Mouse (Mus musculus) MEL (cell line): ENCODE measurements around the gene Gcc2. TPM values are rescaled to one million over a fixed set of nuclear protein-coding genes. Genes with fewer than 3 reads are reported as not detected.

Experiments used
- DNase-seq: peaks from one replicate; pipeline ENCODE4 v3.0.0; 2011; ENCODE audit warnings: low read depth, low spot score
- H3K27ac ChIP-seq: 2 replicates; pipeline ENCODE4 v1.5.1; 2012; ENCODE audit warnings: low read depth, mild to moderate bottlenecking, control low read depth, low read length, moderate library complexity; ENCODE audit not compliant: control insufficient read depth
- H3K27me3 ChIP-seq, 2 experiments: fragments of 150-350 bp in 1 of 2; sonication (generic) in 1 of 2; 2 replicates each; pipeline ENCODE4 v1.6.1; 2012; ENCODE audit warnings: low read length in 2 of 2, mild to moderate bottlenecking in 2 of 2, improper control_type of control experiment in 1 of 2, moderate library complexity in 1 of 2; ENCODE audit not compliant: insufficient read depth in 2 of 2, control insufficient read depth in 1 of 2
- H3K36me3 ChIP-seq, 2 experiments: 2 replicates each; pipeline ENCODE4 v1.6.1; 2012 to 2014; ENCODE audit warnings: low read length in 2 of 2, improper control_type of control experiment in 1 of 2, inconsistent platforms in 1 of 2, mild to moderate bottlenecking in 1 of 2; ENCODE audit not compliant: insufficient read depth in 2 of 2, control insufficient read depth in 1 of 2
- H3K4me1 ChIP-seq, 2 experiments: fragments of 150-350 bp in 1 of 2; sonication (generic) in 1 of 2; 2 replicates each; pipeline ENCODE4 v1.6.1; 2012; ENCODE audit warnings: low read length in 2 of 2, improper control_type of control experiment in 1 of 2, mild to moderate bottlenecking in 1 of 2; ENCODE audit not compliant: insufficient read depth in 2 of 2, control insufficient read depth in 1 of 2
- H3K4me3 ChIP-seq, 2 experiments: fragments of 150-350 bp in 1 of 2; sonication (generic) in 1 of 2; 2 replicates each; pipeline ENCODE4 v1.5.1; 2012; ENCODE audit warnings: low read depth in 2 of 2, low read length in 2 of 2, mild to moderate bottlenecking in 2 of 2, moderate library complexity in 2 of 2, control low read depth in 1 of 2, improper control_type of control experiment in 1 of 2; ENCODE audit not compliant: control insufficient read depth in 1 of 2, insufficient read depth in 1 of 2
- H3K79me2 ChIP-seq: 2 replicates; pipeline ENCODE4 v1.6.1; 2012; ENCODE audit warnings: mild to moderate bottlenecking, low read length, moderate library complexity; ENCODE audit not compliant: control insufficient read depth, poor library complexity, insufficient read depth
- H3K9ac ChIP-seq: 2 replicates; pipeline ENCODE4 v1.6.1; 2012; ENCODE audit warnings: low read depth, mild to moderate bottlenecking, control low read depth, low read length, moderate library complexity; ENCODE audit not compliant: control insufficient read depth, poor library complexity, severe bottlenecking
- H3K9me3 ChIP-seq: fragments of 150-350 bp; sonication (generic); replicated peaks from 2 replicates; pipeline ENCODE4 v1.6.1; 2012; ENCODE audit warnings: mild to moderate bottlenecking, low read length, improper control_type of control experiment, moderate library complexity; ENCODE audit not compliant: insufficient read depth
- BHLHE40 ChIP-seq: IDR thresholded peaks from 2 replicates; pipeline ENCODE4 v1.6.1; 2012; ENCODE audit warnings: low read depth, mild to moderate bottlenecking, inconsistent platforms, low read length, improper control_type of control experiment, borderline replicate concordance
- CHD2 ChIP-seq: IDR thresholded peaks from 2 replicates; pipeline ENCODE4 v1.6.1; 2011; ENCODE audit warnings: low read length, improper control_type of control experiment
- E2F4 ChIP-seq: IDR thresholded peaks from 2 replicates; pipeline ENCODE4 v1.6.1; 2011; ENCODE audit warnings: low read depth, low read length, improper control_type of control experiment, borderline replicate concordance
- EP300 ChIP-seq, 2 experiments: IDR thresholded peaks; 2 replicates each; pipeline ENCODE4 v1.6.1; 2011; ENCODE audit warnings: improper control_type of control experiment in 2 of 2, low read length in 2 of 2, low read depth in 1 of 2, mild to moderate bottlenecking in 1 of 2
- ETS1 ChIP-seq: IDR thresholded peaks from 2 replicates; pipeline ENCODE4 v1.6.1; 2012; ENCODE audit warnings: low read depth, mild to moderate bottlenecking, inconsistent platforms, low read length, improper control_type of control experiment, moderate library complexity
- GATA1 ChIP-seq: IDR thresholded peaks from 2 replicates; pipeline ENCODE4 v1.6.1; 2011; ENCODE audit warnings: low read depth, low read length, improper control_type of control experiment
- JUND ChIP-seq: IDR thresholded peaks from 2 replicates; pipeline ENCODE4 v1.6.1; 2011; ENCODE audit warnings: low read depth, mild to moderate bottlenecking, improper control_type of control experiment, low read length
- KAT2A ChIP-seq: conservative IDR thresholded peaks from 2 replicates; pipeline ENCODE4 v1.6.1; 2012; ENCODE audit warnings: low read depth, low read length, improper control_type of control experiment, inconsistent platforms
- MAFK ChIP-seq: IDR thresholded peaks from 2 replicates; pipeline ENCODE4 v1.6.1; 2011; ENCODE audit warnings: low read depth, mild to moderate bottlenecking, low read length, improper control_type of control experiment, borderline replicate concordance
- MEF2A ChIP-seq: IDR thresholded peaks from 2 replicates; pipeline ENCODE4 v1.6.1; 2014; ENCODE audit warnings: low read depth, mild to moderate bottlenecking, inconsistent platforms, low read length, improper control_type of control experiment; ENCODE audit not compliant: poor library complexity, insufficient replicate concordance, severe bottlenecking; ENCODE audit errors: extremely low read depth
- MYB ChIP-seq: IDR thresholded peaks from 2 replicates; pipeline ENCODE4 v1.6.1; 2011; ENCODE audit warnings: mild to moderate bottlenecking, low read depth, low read length, improper control_type of control experiment
- MYC ChIP-seq: IDR thresholded peaks from 2 replicates; pipeline ENCODE4 v1.6.1; 2011; ENCODE audit warnings: low read depth, mild to moderate bottlenecking, low read length, improper control_type of control experiment, moderate library complexity
- NRF1 ChIP-seq: IDR thresholded peaks from 2 replicates; pipeline ENCODE4 v1.6.1; 2014; ENCODE audit warnings: low read depth, mild to moderate bottlenecking, inconsistent platforms, low read length, improper control_type of control experiment, moderate library complexity; ENCODE audit not compliant: poor library complexity, insufficient read depth, severe bottlenecking
- POLR2A ChIP-seq, 2 experiments: IDR thresholded peaks; 2 replicates each; pipeline ENCODE4 v1.6.1; 2011 to 2012; ENCODE audit warnings: low read length in 2 of 2, mild to moderate bottlenecking in 2 of 2, control low read depth in 1 of 2, improper control_type of control experiment in 1 of 2, low read depth in 1 of 2, moderate library complexity in 1 of 2; ENCODE audit not compliant: control insufficient read depth in 1 of 2, insufficient read depth in 1 of 2, poor library complexity in 1 of 2
- POLR2AphosphoS5 ChIP-seq: IDR thresholded peaks from 2 replicates; pipeline ENCODE4 v1.6.1; 2012; ENCODE audit warnings: low read depth, borderline replicate concordance, mild to moderate bottlenecking, inconsistent platforms, low read length, moderate library complexity, mixed read lengths
- RAD21 ChIP-seq: IDR thresholded peaks from 2 replicates; pipeline ENCODE4 v1.6.1; 2011; ENCODE audit warnings: mild to moderate bottlenecking, low read depth, low read length, improper control_type of control experiment
- RCOR1 ChIP-seq: IDR thresholded peaks from 2 replicates; pipeline ENCODE4 v1.6.1; 2012; ENCODE audit warnings: low read depth, mild to moderate bottlenecking, inconsistent platforms, low read length, improper control_type of control experiment
- SMC3 ChIP-seq: IDR thresholded peaks from 2 replicates; pipeline ENCODE4 v1.6.1; 2011; ENCODE audit warnings: low read depth, low read length, improper control_type of control experiment
- TAL1 ChIP-seq: IDR thresholded peaks from 2 replicates; pipeline ENCODE4 v1.6.1; 2012; ENCODE audit warnings: mild to moderate bottlenecking, inconsistent platforms, low read length, moderate library complexity, mixed read lengths
- TBP ChIP-seq: IDR thresholded peaks from 2 replicates; pipeline ENCODE4 v1.8.0; 2011; ENCODE audit warnings: low read depth, low read length, improper control_type of control experiment
- TCF12 ChIP-seq: IDR thresholded peaks from 2 replicates; pipeline ENCODE4 v1.6.1; 2014; ENCODE audit warnings: low read depth, mild to moderate bottlenecking, inconsistent platforms, low read length, improper control_type of control experiment, moderate library complexity
- ZC3H11A ChIP-seq: IDR thresholded peaks from 2 replicates; pipeline ENCODE4 v1.6.1; 2012; ENCODE audit warnings: low read depth, mild to moderate bottlenecking, inconsistent platforms, low read length, improper control_type of control experiment
- ZKSCAN1 ChIP-seq: IDR thresholded peaks from 2 replicates; pipeline ENCODE4 v1.6.1; 2012; ENCODE audit warnings: low read depth, mild to moderate bottlenecking, inconsistent platforms, low read length, improper control_type of control experiment, moderate library complexity
- ZMIZ1 ChIP-seq: IDR thresholded peaks from 2 replicates; pipeline ENCODE4 v1.6.1; 2012; ENCODE audit warnings: low read depth, mild to moderate bottlenecking, inconsistent platforms, low read length, improper control_type of control experiment, moderate library complexity
- ZNF384 ChIP-seq: IDR thresholded peaks from 2 replicates; pipeline ENCODE4 v1.6.1; 2012; ENCODE audit warnings: low read depth, mild to moderate bottlenecking, inconsistent platforms, low read length, improper control_type of control experiment
- polyA plus RNA-seq, 2 experiments: library from polyadenylated mRNA; stranded (reverse) in 1 of 2; unstranded in 1 of 2; fragments of >175 nt in 1 of 2; fragments of >200 nt in 1 of 2; gene quantifications; 2 replicates each; pipeline versions ENCODE4 v1.2.1 to v1.2.4; 2012; ENCODE audit warnings: low replicate concordance in 2 of 2, low read depth in 1 of 2; ENCODE audit not compliant: insufficient read length in 2 of 2, insufficient read depth in 1 of 2, missing spikeins in 1 of 2
- total RNA-seq: library from RNA; depleted of rRNA; stranded (reverse); fragments of 300-350 nt; gene quantifications from 2 replicates; pipeline ENCODE4 v1.2.3, GENCODE M21; 2012

The Gcc2 gene
- total and polyA plus RNA-seq, 3 experiments = 14.4 to 18.0 TPM; not detected in 1

- H3K79me2 ChIP-seq = 0 out of 2 replicates have a peak, but pooled peaks cover 2% of the 10 kb centered on the region
- H3K9ac ChIP-seq = no peak overlapping the region
- H3K36me3 ChIP-seq = peaks cover 0 to 21% of the 10 kb centered on the region in 2 experiments; a peak in 2 of 4 replicates
- H3K4me1 ChIP-seq = peaks cover 19 to 20% of the 10 kb centered on the region in 2 experiments
- no peak overlapping the region for H3K27ac ChIP-seq
- H3K9me3 ChIP-seq = no peaks in the 10 kb centered on the region
- peak; percentile 44 for DNase-seq
- TF ChIP-seq ETS1 (peak; percentile 42; the same call in 1 of the 2 replicates), POLR2AphosphoS5 (no peak)
- H3K4me3 ChIP-seq = no peak overlapping the region
- no peaks in the 10 kb centered on the region for H3K27me3 ChIP-seq
Measured at GRCm38 (mm10) chr10:58341685-58342084, 86.4 kb downstream of the Gcc2 start.

- Histone ChIP-seq H3K36me3 (peaks cover 0 to 23% of the 10 kb centered on the region in 2 experiments; a peak in 2 of 4 replicates), H3K27ac (no peak overlapping the region), H3K9me3 (no peaks in the 10 kb centered on the region), H3K27me3 (no peaks in the 10 kb centered on the region), H3K4me3 (no peak overlapping the region), H3K9ac (no peak overlapping the region)
- DNase-seq = no peak
- TF ChIP-seq ETS1 = no peak
- TF ChIP-seq GATA1 = no peak
- no peak for TF ChIP-seq KAT2A
- TF ChIP-seq POLR2A (IDR thresholded peaks at IDR 0.05; ENCODE audit: control insufficient read depth in 1 of 2, insufficient read depth in 1 of 2, low read depth in 1 of 2, low read length in 2 of 2, poor library complexity in 1 of 2) = no peak
- TF ChIP-seq TAL1 = no peak
- TF ChIP-seq, all 39 proteins: peak for 0
- Histone ChIP-seq H3K4me1 (peaks cover 19 to 21% of the 10 kb centered on the region in 2 experiments), H3K79me2 (0 out of 2 replicates have a peak, but pooled peaks cover 3% of the 10 kb centered on the region)
Measured at GRCm38 (mm10) chr10:58342199-58342598, 86.9 kb downstream of the Gcc2 start.

GRCm38 (mm10) chr10:58343552-58343951 lies 88.3 kb downstream of the Gcc2 start:
- Histone ChIP-seq H3K27me3 (no peaks in the 10 kb centered on the region), H3K9ac (no peak overlapping the region), H3K4me3 (no peak overlapping the region), H3K9me3 (no peaks in the 10 kb centered on the region), H3K4me1 (peaks cover 19 to 21% of the 10 kb centered on the region in 2 experiments), H3K27ac (no peak overlapping the region), H3K36me3 (peaks cover 0 to 22% of the 10 kb centered on the region in 2 experiments; a peak in 2 of 4 replicates), H3K79me2 (0 out of 2 replicates have a peak, but pooled peaks cover 3% of the 10 kb centered on the region)
- peak; percentile 40 for DNase-seq
- TF ChIP-seq ZKSCAN1 (no peak), MEF2A (no peak), JUND (no peak), ZC3H11A (no peak), NRF1 (no peak), KAT2A (no peak), TAL1 (no peak), GATA1 (peak; percentile 67), CHD2 (no peak), MYB (no peak), ZMIZ1 (no peak), MAFK (no peak), BHLHE40 (no peak), EP300 (IDR thresholded peaks at IDR 0.05; ENCODE audit: low read depth in 1 of 2, low read length in 2 of 2) (0 out of 4 replicates have a peak, but pooled peaks of 1 of the 2 experiments have one; percentile 12), RCOR1 (no peak), TBP (no peak), POLR2A (IDR thresholded peaks at IDR 0.05; ENCODE audit: control insufficient read depth in 1 of 2, insufficient read depth in 1 of 2, low read depth in 1 of 2, low read length in 2 of 2, poor library complexity in 1 of 2) (no peak), E2F4 (no peak), RAD21 (no peak), ZNF384 (no peak), SMC3 (no peak), TCF12 (no peak), MYC (no peak)
